Mouse (Mus musculus): ENCODE measurements around the gene Cps1. TPM values are rescaled to one million over a fixed set of nuclear protein-coding genes. Genes with fewer than 3 reads are reported as not detected.

Gene Cps1
- polyA plus RNA-seq, 1 experiment from 2014 or later, result 217 TPM

GRCm38 (mm10) chr1:67238941-67239340, 116.1 kb downstream of the Cps1 start:
- H3K4me1 ChIP-seq (replicated peaks; ENCODE audit: control insufficient read depth, insufficient read depth, low read length), result no peaks in the 10 kb centered on the region
- H3K27ac ChIP-seq (ENCODE audit: low read depth, low read length), result no peak overlapping the region
- H3K9ac ChIP-seq (ENCODE audit: low read depth, low read length), result no peak overlapping the region
- H3K9me3 ChIP-seq (ENCODE audit: control insufficient read depth), result no peaks in the 10 kb centered on the region
- H3K4me3 ChIP-seq (ENCODE audit: low read depth, low read length), result no peak overlapping the region
- no peak for ATAC-seq
- TF ChIP-seq CTCF (IDR thresholded peaks at IDR 0.05; ENCODE audit: low read depth), result no peak
- H3K4me2 ChIP-seq (replicated peaks; ENCODE audit: low read depth), result no peak overlapping the region
- H3K27me3 ChIP-seq (replicated peaks; ENCODE audit: control insufficient read depth, insufficient read depth, low read length), result no peaks in the 10 kb centered on the region
- WGBS, result 80% methylated on average over 1 of the region's 1 CpGs
- H3K36me3 ChIP-seq (ENCODE audit: control insufficient read depth, insufficient read depth), result no peaks in the 10 kb centered on the region

- TF ChIP-seq CTCF (IDR thresholded peaks at IDR 0.05; ENCODE audit: low read depth), result no peak
- ATAC-seq, result no peak
- no peaks in the 10 kb centered on the region for H3K9me3 ChIP-seq (ENCODE audit: control insufficient read depth)
- H3K36me3 ChIP-seq (ENCODE audit: control insufficient read depth, insufficient read depth), result no peaks in the 10 kb centered on the region
- no peak overlapping the region for H3K4me3 ChIP-seq (ENCODE audit: low read depth, low read length)
- H3K9ac ChIP-seq (ENCODE audit: low read depth, low read length), result no peak overlapping the region
- no peaks in the 10 kb centered on the region for H3K27me3 ChIP-seq (replicated peaks; ENCODE audit: control insufficient read depth, insufficient read depth, low read length)
- no peaks in the 10 kb centered on the region for H3K4me1 ChIP-seq (replicated peaks; ENCODE audit: control insufficient read depth, insufficient read depth, low read length)
- H3K27ac ChIP-seq (ENCODE audit: low read depth, low read length), result no peak overlapping the region
- WGBS, result 79% methylated on average over 1 of the region's 1 CpGs
- no peak overlapping the region for H3K4me2 ChIP-seq (replicated peaks; ENCODE audit: low read depth)
Observed at GRCm38 (mm10) chr1:67265222-67265621, 142.4 kb downstream of the Cps1 start.

GRCm38 (mm10) chr1:67267972-67268371, 145.1 kb downstream of the Cps1 start:
- H3K4me1 ChIP-seq (replicated peaks; ENCODE audit: control insufficient read depth, insufficient read depth, low read length), result no peaks in the 10 kb centered on the region
- H3K9me3 ChIP-seq (ENCODE audit: control insufficient read depth), result no peaks in the 10 kb centered on the region
- no peak overlapping the region for H3K9ac ChIP-seq (ENCODE audit: low read depth, low read length)
- H3K27me3 ChIP-seq (replicated peaks; ENCODE audit: control insufficient read depth, insufficient read depth, low read length), result no peaks in the 10 kb centered on the region
- ATAC-seq, result no peak
- no peak overlapping the region for H3K27ac ChIP-seq (ENCODE audit: low read depth, low read length)
- H3K36me3 ChIP-seq (ENCODE audit: control insufficient read depth, insufficient read depth), result no peaks in the 10 kb centered on the region
- H3K4me2 ChIP-seq (replicated peaks; ENCODE audit: low read depth), result no peak overlapping the region
- TF ChIP-seq CTCF (IDR thresholded peaks at IDR 0.05; ENCODE audit: low read depth), result no peak
- H3K4me3 ChIP-seq (ENCODE audit: low read depth, low read length), result no peak overlapping the region

GRCm38 (mm10) chr1:67268450-67268849, 145.6 kb downstream of the Cps1 start:
- Histone ChIP-seq H3K27me3 (replicated peaks; ENCODE audit: control insufficient read depth, insufficient read depth, low read length) (no peaks in the 10 kb centered on the region), H3K36me3 (ENCODE audit: control insufficient read depth, insufficient read depth) (no peaks in the 10 kb centered on the region), H3K9me3 (ENCODE audit: control insufficient read depth) (no peaks in the 10 kb centered on the region), H3K4me1 (replicated peaks; ENCODE audit: control insufficient read depth, insufficient read depth, low read length) (no peaks in the 10 kb centered on the region), H3K27ac (ENCODE audit: low read depth, low read length) (no peak overlapping the region), H3K4me3 (ENCODE audit: low read depth, low read length) (no peak overlapping the region), H3K4me2 (replicated peaks; ENCODE audit: low read depth) (no peak overlapping the region), H3K9ac (ENCODE audit: low read depth, low read length) (no peak overlapping the region)
- no peak for ATAC-seq
- no peak for TF ChIP-seq CTCF (IDR thresholded peaks at IDR 0.05; ENCODE audit: low read depth)

GRCm38 (mm10) chr1:67276270-67276669, 153.4 kb downstream of the Cps1 start:
- H3K4me1 ChIP-seq (replicated peaks; ENCODE audit: control insufficient read depth, insufficient read depth, low read length), result no peaks in the 10 kb centered on the region
- H3K4me3 ChIP-seq (ENCODE audit: low read depth, low read length), result no peak overlapping the region
- TF ChIP-seq CTCF (IDR thresholded peaks at IDR 0.05; ENCODE audit: low read depth), result no peak
- WGBS, result 72% methylated on average over 1 of the region's 1 CpGs
- H3K9ac ChIP-seq (ENCODE audit: low read depth, low read length), result no peak overlapping the region
- no peak overlapping the region for H3K4me2 ChIP-seq (replicated peaks; ENCODE audit: low read depth)
- no peaks in the 10 kb centered on the region for H3K9me3 ChIP-seq (ENCODE audit: control insufficient read depth)
- no peak overlapping the region for H3K27ac ChIP-seq (ENCODE audit: low read depth, low read length)
- ATAC-seq, result no peak
- no peaks in the 10 kb centered on the region for H3K27me3 ChIP-seq (replicated peaks; ENCODE audit: control insufficient read depth, insufficient read depth, low read length)
- no peaks in the 10 kb centered on the region for H3K36me3 ChIP-seq (ENCODE audit: control insufficient read depth, insufficient read depth)

Other genes starting within 250 kb of the Cps1 start
- 8.7 and 10.3 TPM in 2 replicates for gene Myl1, start 177.6 kb upstream of the Cps1 start, polyA plus RNA-seq (2015; fragmentation: Nextera tagmentation; extraction: Ambion mirVana)
- gene Lancl1, start 84.2 kb upstream of the Cps1 start, polyA plus RNA-seq (2015; fragmentation: Nextera tagmentation; extraction: Ambion mirVana), result 32.9 and 35.5 TPM in 2 replicates